Mouse (Mus musculus) splenic B cell, adult 2 months (primary cell): ENCODE data around the gene Mcm7.

Source experiments
- DNase-seq: peaks from one replicate; pipeline ENCODE4 v3.0.0-alpha.2; 2011; ENCODE audit warnings: low read depth, low spot score
- H3K27me3 ChIP-seq: 2 replicates; pipeline ENCODE4 v1.6.1; 2012; ENCODE audit warnings: mild to moderate bottlenecking, low read length, moderate library complexity, mixed read lengths; ENCODE audit not compliant: control insufficient read depth, poor library complexity, insufficient read depth, severe bottlenecking
- H3K36me3 ChIP-seq: 2 replicates; pipeline ENCODE4 v1.6.1; 2012; ENCODE audit warnings: mild to moderate bottlenecking, low read length, moderate library complexity, mixed read lengths; ENCODE audit not compliant: control insufficient read depth, poor library complexity, insufficient read depth, severe bottlenecking

Gene Mcm7

GRCm38 (mm10) chr5:138170936-138171561 is 1.2 kb downstream of the Mcm7 start:
- DNase-seq: peak; percentile 95
- H3K27me3 ChIP-seq: no peaks in the 10 kb centered on the region
- peaks cover 8% of the 10 kb centered on the region for H3K36me3 ChIP-seq

- DNase-seq: no peak
- Histone ChIP-seq H3K36me3 (peaks cover 21% of the 10 kb centered on the region), H3K27me3 (no peaks in the 10 kb centered on the region)
Measured at GRCm38 (mm10) chr5:138165594-138165993, 6.6 kb downstream of the Mcm7 start.

- H3K36me3 ChIP-seq: peaks cover 20% of the 10 kb centered on the region
- no peaks in the 10 kb centered on the region for H3K27me3 ChIP-seq
- no peak for DNase-seq
Measured at GRCm38 (mm10) chr5:138163610-138164009, 8.6 kb downstream of the Mcm7 start.

DNA sequence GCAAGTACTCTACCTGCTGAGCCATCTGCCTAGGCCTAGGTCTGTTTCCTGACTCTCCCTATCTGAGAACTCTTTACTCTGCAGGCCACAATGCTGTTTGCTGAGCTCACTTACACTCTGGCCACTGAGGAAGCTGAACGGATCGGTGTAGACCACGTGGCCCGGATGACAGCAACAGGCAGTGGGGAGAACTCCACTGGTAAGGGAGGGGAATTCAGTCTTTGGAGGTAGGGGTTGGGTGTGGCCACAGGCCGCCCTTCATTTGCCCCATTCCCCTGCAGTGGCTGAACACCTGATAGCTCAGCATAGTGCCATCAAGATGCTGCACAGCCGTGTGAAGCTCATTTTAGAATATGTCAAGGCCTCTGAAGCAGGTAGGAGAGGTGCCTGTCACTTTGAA is 9.2 kb downstream of the Mcm7 start:
- Histone ChIP-seq H3K36me3 (peaks cover 20% of the 10 kb centered on the region), H3K27me3 (no peaks in the 10 kb centered on the region)
- no peak for DNase-seq

DNA sequence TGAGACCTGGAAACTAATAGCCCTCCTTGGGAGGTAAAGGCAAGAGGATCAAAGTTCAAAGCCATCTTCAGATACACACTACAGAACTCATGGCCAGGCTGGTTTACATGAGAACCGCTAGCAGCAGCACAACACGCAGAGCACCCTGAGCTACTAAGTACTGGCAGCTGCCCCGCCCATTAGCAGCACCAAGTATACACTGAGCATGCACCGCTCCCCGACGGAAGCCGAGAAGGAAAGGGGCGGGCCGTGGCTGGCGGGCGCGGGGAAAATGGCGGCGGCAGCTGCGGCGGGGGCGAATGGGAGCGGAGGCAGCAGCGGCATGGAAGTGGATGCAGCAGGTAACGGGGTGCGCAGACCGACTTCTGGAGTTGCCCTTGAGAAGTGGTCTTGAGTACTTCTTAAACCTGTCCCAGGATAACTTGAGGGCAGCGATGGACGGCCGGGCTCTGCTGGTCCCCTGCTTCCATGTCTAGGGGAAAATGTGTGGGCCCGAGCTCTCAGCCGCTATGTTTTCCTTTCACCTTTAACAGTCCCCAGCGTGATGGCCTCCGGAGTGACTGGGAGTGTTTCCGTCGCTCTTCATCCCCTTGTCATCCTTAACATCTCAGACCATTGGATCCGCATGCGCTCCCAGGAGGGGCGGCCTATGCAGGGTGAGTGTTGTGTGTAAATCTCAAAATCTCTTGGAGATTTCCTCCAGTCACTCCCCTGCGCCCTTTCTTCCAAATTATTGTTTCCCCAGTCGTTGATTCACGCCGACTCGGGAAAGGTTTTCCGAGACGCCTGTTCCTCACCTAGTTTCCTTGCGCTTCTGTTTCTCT is 11.2 kb downstream of the Mcm7 start, which contains the start of gene Cops6:
Gene Cops6, plus strand, starts transcription at position 230 of the 824 bp plus-strand sequence.
- peaks cover 13% of the 10 kb centered on the region for H3K36me3 ChIP-seq

DNA sequence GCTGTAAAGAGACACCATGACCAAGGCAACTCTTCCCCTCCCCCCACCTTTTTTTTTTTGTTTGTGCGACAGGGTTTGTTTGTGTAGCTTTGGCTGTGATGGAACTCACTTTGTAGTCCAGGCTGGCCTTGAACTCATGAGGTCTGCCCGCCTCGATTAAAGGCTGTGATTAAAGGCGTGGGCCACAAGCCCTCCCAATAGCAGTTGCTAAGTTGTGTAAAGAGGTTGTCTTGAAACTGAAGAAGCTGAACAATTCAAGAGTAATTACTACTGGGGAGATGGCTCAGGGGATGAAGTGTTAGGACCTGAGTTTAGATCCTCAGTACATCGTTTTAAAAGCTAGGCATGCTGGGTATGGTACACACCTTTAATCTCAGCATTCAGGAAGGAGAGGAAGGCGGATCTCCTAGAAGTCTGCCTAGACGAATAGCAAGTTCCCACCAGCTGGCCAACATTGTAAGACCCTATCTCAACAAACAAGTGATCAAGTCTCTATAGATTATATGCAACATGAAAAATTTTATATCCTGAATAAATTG is 11.9 kb downstream of the Mcm7 start:
- no peaks in the 10 kb centered on the region for H3K27me3 ChIP-seq
- no peak for DNase-seq

More for the DNA sequence above, 11.2 kb downstream of the Mcm7 start, which contains the start of gene Cops6:
- no peaks in the 10 kb centered on the region for H3K27me3 ChIP-seq
- DNase-seq: peak; percentile 93

DNA sequence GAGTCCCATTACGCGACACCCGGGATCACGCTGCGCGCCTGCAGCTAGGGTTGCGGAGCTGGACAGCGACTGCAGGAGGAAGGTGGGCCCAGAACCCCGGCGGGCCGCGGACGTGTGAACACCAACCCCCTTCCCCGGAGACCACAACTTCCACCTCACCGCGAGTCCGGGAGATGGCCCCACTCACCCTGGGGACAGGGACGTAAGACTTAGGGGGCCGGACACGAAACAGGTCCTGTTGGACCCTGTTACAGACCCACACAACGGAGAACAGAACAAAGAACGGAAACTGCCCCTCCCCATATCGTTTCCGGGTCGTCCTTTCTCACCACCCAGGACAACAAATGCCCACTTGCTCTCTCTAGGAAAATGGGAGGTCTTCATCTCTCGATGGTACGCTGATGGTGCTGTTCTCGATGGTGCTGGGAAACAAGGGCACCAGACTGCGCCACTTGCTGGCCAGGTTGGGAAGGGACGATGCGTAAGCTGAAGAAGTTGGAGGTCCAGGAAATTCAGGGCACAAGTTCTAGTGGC is 16.7 kb downstream of the Mcm7 start, which contains the start of gene Zfp113:
Gene Zfp113, minus strand, starts transcription at position 302 of the 534 bp plus-strand sequence.
- H3K36me3 ChIP-seq: peaks cover 9% of the 10 kb centered on the region; the same call in 1 of the 2 replicates
- DNase-seq: peak; percentile 94
- no peaks in the 10 kb centered on the region for H3K27me3 ChIP-seq

More for the DNA sequence above, 11.9 kb downstream of the Mcm7 start:
- H3K36me3 ChIP-seq: peaks cover 8% of the 10 kb centered on the region

DNA sequence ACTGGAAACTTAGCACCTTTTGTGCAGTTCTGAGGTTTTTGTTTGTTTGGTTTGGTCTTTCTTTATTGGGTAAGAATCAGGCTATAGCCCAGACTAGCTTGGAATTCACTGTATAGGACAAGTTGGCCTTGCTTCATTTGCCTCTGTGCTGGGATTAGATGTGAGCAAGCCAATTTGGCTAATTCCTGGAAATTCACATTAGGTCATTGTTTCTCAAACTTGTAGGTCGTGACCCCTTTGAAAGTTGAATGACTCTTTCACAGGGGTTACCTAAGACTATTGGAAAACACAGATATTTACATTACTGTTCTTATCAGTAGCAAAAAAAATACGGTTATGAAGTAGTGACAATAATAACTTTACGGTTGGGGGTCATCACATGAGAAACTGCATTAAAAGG is 17.8 kb downstream of the Mcm7 start:
- H3K27me3 ChIP-seq: no peaks in the 10 kb centered on the region
- peaks cover 12% of the 10 kb centered on the region; the same call in 1 of the 2 replicates for H3K36me3 ChIP-seq
- DNase-seq: no peak

GRCm38 (mm10) chr5:138138585-138138984 is 33.6 kb downstream of the Mcm7 start:
- no peaks in the 10 kb centered on the region for H3K27me3 ChIP-seq
- H3K36me3 ChIP-seq: 0 out of 2 replicates have a peak, but pooled peaks cover 1% of the 10 kb centered on the region
- DNase-seq: no peak

DNA sequence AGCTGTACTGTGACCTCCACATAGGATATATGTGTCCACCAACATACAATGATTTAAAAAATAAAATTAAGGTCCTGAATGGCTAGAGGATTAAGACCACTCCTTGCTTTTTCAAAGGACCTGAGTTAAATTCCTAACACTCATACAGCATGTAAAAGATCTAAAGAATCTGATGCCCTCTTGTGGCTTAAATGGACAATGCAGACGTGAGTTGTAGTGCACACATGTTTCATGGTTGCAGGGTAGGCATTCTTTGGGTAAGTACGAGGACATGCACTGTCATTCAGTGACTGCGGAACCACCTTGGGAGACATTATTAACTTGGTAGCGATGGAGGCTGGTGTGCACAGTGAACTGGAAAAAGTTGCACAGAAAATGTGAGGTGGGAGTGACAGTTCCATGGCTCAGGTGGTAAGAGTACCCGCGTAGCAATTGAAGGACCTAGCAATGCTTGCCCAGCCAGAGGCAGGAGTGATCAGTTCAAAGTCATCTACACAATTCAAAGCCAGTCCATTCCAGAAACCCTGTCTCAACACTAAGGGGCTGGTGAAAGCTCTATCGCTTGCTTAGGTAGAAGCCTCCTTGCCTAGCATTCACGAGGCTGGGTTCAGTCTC is 34.2 kb downstream of the Mcm7 start:
- no peaks in the 10 kb centered on the region for H3K27me3 ChIP-seq
- peak; percentile 72 for DNase-seq

DNA sequence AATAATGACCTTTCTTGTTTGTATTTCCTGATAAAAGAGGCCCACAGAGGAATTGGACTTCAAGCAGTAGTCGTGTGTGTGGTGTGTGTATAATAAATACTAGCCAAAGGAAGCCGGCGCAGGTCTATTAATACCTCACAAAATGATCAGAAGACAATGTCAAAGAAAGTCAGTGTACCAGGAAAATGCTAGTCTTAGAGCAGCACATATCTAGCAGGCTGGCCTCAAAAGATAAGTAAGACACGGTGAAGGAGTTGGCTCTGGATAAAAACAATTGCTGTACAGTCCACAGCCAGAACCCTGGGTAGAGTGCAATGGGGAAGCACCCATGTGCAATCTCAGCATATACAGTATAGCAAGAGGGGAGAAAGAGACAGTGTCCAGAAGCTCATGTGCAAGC is 35.0 kb downstream of the Mcm7 start:
- Histone ChIP-seq H3K36me3 (peaks cover 6% of the 10 kb centered on the region; the same call in 1 of the 2 replicates), H3K27me3 (no peaks in the 10 kb centered on the region)
- DNase-seq: no peak

More for the DNA sequence above, 34.2 kb downstream of the Mcm7 start:
- H3K36me3 ChIP-seq: peaks cover 5% of the 10 kb centered on the region; the same call in 1 of the 2 replicates

- DNase-seq: no peak
- peaks cover 11% of the 10 kb centered on the region for H3K36me3 ChIP-seq
Measured at GRCm38 (mm10) chr5:138132425-138133064, 39.7 kb downstream of the Mcm7 start.

GRCm38 (mm10) chr5:138118041-138118440 is 54.2 kb downstream of the Mcm7 start:
- no peaks in the 10 kb centered on the region for H3K27me3 ChIP-seq
- H3K36me3 ChIP-seq: no peaks in the 10 kb centered on the region; the same call in 1 of the 2 replicates
- no peak for DNase-seq

More at GRCm38 (mm10) chr5:138132425-138133064, 39.7 kb downstream of the Mcm7 start:
- no peaks in the 10 kb centered on the region for H3K27me3 ChIP-seq
